Mouse (Mus musculus): ENCODE results near the gene Tmem60. TPM values are rescaled to one million over a fixed set of nuclear protein-coding genes. Genes with fewer than 3 reads are reported as not detected.

Tmem60 gene
- polyA plus RNA-seq, 1 experiment from 2014 or later = 57.7 TPM

GRCm38 (mm10) chr5:20873146-20873545, 8.8 kb upstream of the Tmem60 start:
- H3K36me3 ChIP-seq (replicated peaks) = no peaks in the 10 kb centered on the region
- WGBS = 94% methylated on average over 1 of the region's 1 CpGs
- no peak overlapping the region for H3K9ac ChIP-seq
- no peaks in the 10 kb centered on the region for H3K4me1 ChIP-seq
- H3K27ac ChIP-seq = no peak overlapping the region
- no peak overlapping the region for H3K4me2 ChIP-seq
- no peaks in the 10 kb centered on the region for H3K9me3 ChIP-seq
- no peaks in the 10 kb centered on the region for H3K27me3 ChIP-seq
- ATAC-seq (ENCODE audit: low FRiP score) = no peak
- no peak overlapping the region for H3K4me3 ChIP-seq (replicated peaks)

GRCm38 (mm10) chr5:20876934-20877426, 5.0 kb upstream of the Tmem60 start:
- Histone ChIP-seq H3K4me3 (replicated peaks) (no peak overlapping the region), H3K9ac (no peak overlapping the region), H3K27me3 (no peaks in the 10 kb centered on the region), H3K9me3 (no peaks in the 10 kb centered on the region), H3K36me3 (replicated peaks) (no peaks in the 10 kb centered on the region; the same call in 1 of the 2 replicates), H3K27ac (no peak overlapping the region), H3K4me1 (peaks cover 5% of the 10 kb centered on the region), H3K4me2 (no peak overlapping the region)
- no peak for ATAC-seq (ENCODE audit: low FRiP score)
- WGBS = 95% methylated on average over 1 of the region's 1 CpGs

- Histone ChIP-seq H3K27ac (no peak overlapping the region), H3K36me3 (replicated peaks) (peaks cover under 1% of the 10 kb centered on the region; the same call in 1 of the 2 replicates), H3K4me2 (peak overlapping the region; percentile 56), H3K27me3 (no peaks in the 10 kb centered on the region), H3K4me1 (peaks cover 17% of the 10 kb centered on the region), H3K9ac (peak overlapping the region; percentile 45; the same call in 1 of the 2 replicates), H3K9me3 (no peaks in the 10 kb centered on the region), H3K4me3 (replicated peaks) (peak overlapping the region; percentile 88)
- no peak for ATAC-seq (ENCODE audit: low FRiP score)
- 83% methylated on average over 2 of the region's 2 CpGs for WGBS
These were observed 1.6 kb upstream of the Tmem60 start for GRCm38 (mm10) chr5:20880386-20880785.

- peak overlapping the region; percentile 98 for H3K27ac ChIP-seq
- ATAC-seq (ENCODE audit: low FRiP score) = no peak; the same call in 1 of the 2 replicates
- H3K27me3 ChIP-seq = no peaks in the 10 kb centered on the region
- peaks cover 7% of the 10 kb centered on the region for H3K36me3 ChIP-seq (replicated peaks)
- peaks cover 17% of the 10 kb centered on the region for H3K4me1 ChIP-seq
- H3K4me3 ChIP-seq (replicated peaks) = peak overlapping the region; percentile 88
- peak overlapping the region; percentile 56 for H3K4me2 ChIP-seq
- 2% methylated on average over 40 of the region's 64 CpGs for WGBS
- H3K9me3 ChIP-seq = no peaks in the 10 kb centered on the region
- peak overlapping the region; percentile 89 for H3K9ac ChIP-seq
These were observed 905 bp upstream of the Tmem60 start for GRCm38 (mm10) chr5:20880797-20881775.

- peaks cover 12% of the 10 kb centered on the region for H3K36me3 ChIP-seq (replicated peaks)
- 80% methylated on average over 4 of the region's 4 CpGs for WGBS
- no peak overlapping the region for H3K27ac ChIP-seq
- ATAC-seq (ENCODE audit: low FRiP score) = no peak
- H3K9ac ChIP-seq = no peak overlapping the region
- H3K4me2 ChIP-seq = peak overlapping the region; percentile 77
- no peaks in the 10 kb centered on the region for H3K27me3 ChIP-seq
- no peak overlapping the region for H3K4me3 ChIP-seq (replicated peaks)
- peaks cover 17% of the 10 kb centered on the region for H3K4me1 ChIP-seq
- no peaks in the 10 kb centered on the region for H3K9me3 ChIP-seq
These were observed 2.1 kb downstream of the Tmem60 start for GRCm38 (mm10) chr5:20884036-20884620.

- H3K36me3 ChIP-seq (replicated peaks) = peaks cover 31% of the 10 kb centered on the region
- no peak overlapping the region for H3K4me2 ChIP-seq
- 96% methylated on average over 2 of the region's 2 CpGs for WGBS
- H3K27ac ChIP-seq = no peak overlapping the region
- H3K27me3 ChIP-seq = no peaks in the 10 kb centered on the region
- no peaks in the 10 kb centered on the region for H3K4me1 ChIP-seq
- H3K4me3 ChIP-seq (replicated peaks) = no peak overlapping the region
- H3K9me3 ChIP-seq = no peaks in the 10 kb centered on the region
- ATAC-seq (ENCODE audit: low FRiP score) = no peak
- H3K9ac ChIP-seq = no peak overlapping the region
These were observed 15.6 kb downstream of the Tmem60 start for GRCm38 (mm10) chr5:20897446-20898167.

GRCm38 (mm10) chr5:20904647-20905046, 22.7 kb downstream of the Tmem60 start:
- no peak for ATAC-seq (ENCODE audit: low FRiP score)

GRCm38 (mm10) chr5:20905437-20905836, 23.4 kb downstream of the Tmem60 start:
- 90% methylated on average over 2 of the region's 2 CpGs for WGBS
- Histone ChIP-seq H3K9me3 (no peaks in the 10 kb centered on the region), H3K4me1 (no peaks in the 10 kb centered on the region), H3K9ac (no peak overlapping the region), H3K36me3 (replicated peaks) (peaks cover 12% of the 10 kb centered on the region), H3K27ac (no peak overlapping the region), H3K4me2 (no peak overlapping the region), H3K4me3 (replicated peaks) (no peak overlapping the region), H3K27me3 (no peaks in the 10 kb centered on the region)
- no peak for ATAC-seq (ENCODE audit: low FRiP score)

More at GRCm38 (mm10) chr5:20904647-20905046, 22.7 kb downstream of the Tmem60 start:
- Histone ChIP-seq H3K4me1 (no peaks in the 10 kb centered on the region), H3K4me3 (replicated peaks) (no peak overlapping the region), H3K9me3 (no peaks in the 10 kb centered on the region), H3K9ac (no peak overlapping the region), H3K27me3 (no peaks in the 10 kb centered on the region), H3K36me3 (replicated peaks) (peaks cover 12% of the 10 kb centered on the region), H3K27ac (no peak overlapping the region), H3K4me2 (no peak overlapping the region)
- WGBS = 89% methylated on average over 2 of the region's 2 CpGs

- Histone ChIP-seq H3K4me2 (no peak overlapping the region), H3K27me3 (no peaks in the 10 kb centered on the region), H3K27ac (no peak overlapping the region), H3K4me1 (no peaks in the 10 kb centered on the region), H3K4me3 (replicated peaks) (no peak overlapping the region), H3K9ac (no peak overlapping the region), H3K36me3 (replicated peaks) (peaks cover 12% of the 10 kb centered on the region), H3K9me3 (no peaks in the 10 kb centered on the region)
- no peak for ATAC-seq (ENCODE audit: low FRiP score)
- WGBS = 97% methylated on average over 7 of the region's 7 CpGs
These were observed 24.2 kb downstream of the Tmem60 start for GRCm38 (mm10) chr5:20906191-20906590.

GRCm38 (mm10) chr5:20911741-20912140, 29.8 kb downstream of the Tmem60 start:
- no peaks in the 10 kb centered on the region for H3K4me1 ChIP-seq
- no peaks in the 10 kb centered on the region for H3K27me3 ChIP-seq
- no peak overlapping the region for H3K9ac ChIP-seq
- H3K36me3 ChIP-seq (replicated peaks) = 0 out of 2 replicates have a peak, but pooled peaks cover 3% of the 10 kb centered on the region
- H3K9me3 ChIP-seq = no peaks in the 10 kb centered on the region
- H3K27ac ChIP-seq = no peak overlapping the region
- 88% methylated on average over 2 of the region's 2 CpGs for WGBS
- H3K4me3 ChIP-seq (replicated peaks) = no peak overlapping the region
- no peak overlapping the region for H3K4me2 ChIP-seq
- ATAC-seq (ENCODE audit: low FRiP score) = no peak

- H3K9ac ChIP-seq = no peak overlapping the region
- H3K4me3 ChIP-seq (replicated peaks) = no peak overlapping the region
- H3K4me1 ChIP-seq = no peaks in the 10 kb centered on the region
- 0 out of 2 replicates have a peak, but pooled peaks have one; percentile 14 for ATAC-seq (ENCODE audit: low FRiP score)
- no peak overlapping the region for H3K4me2 ChIP-seq
- 78% methylated on average over 11 of the region's 11 CpGs for WGBS
- no peaks in the 10 kb centered on the region for H3K36me3 ChIP-seq (replicated peaks)
- no peak overlapping the region for H3K27ac ChIP-seq
- H3K9me3 ChIP-seq = no peaks in the 10 kb centered on the region
- H3K27me3 ChIP-seq = no peaks in the 10 kb centered on the region
These were observed 31.6 kb downstream of the Tmem60 start for GRCm38 (mm10) chr5:20913372-20914275.

Data from forebrain, embryonic 12.5 days (tissue).